Mouse (Mus musculus) retina, postnatal 1 day (tissue): ENCODE results near the gene Snrnp25.
"Not testable (repeated sequence)": the region's sequence is repeated elsewhere in the genome, so short reads cannot be mapped to it uniquely, and the experiment has no call there.

Experiments used
- DNase-seq: peaks from one replicate; pipeline ENCODE4 v3.0.0-alpha.2; 2012

Gene Snrnp25

GRCm38 (mm10) chr11:32195867-32196540 lies 9.2 kb upstream of the Snrnp25 start:
- no peak for DNase-seq

GRCm38 (mm10) chr11:32196727-32197126 lies 8.5 kb upstream of the Snrnp25 start:
- no peak for DNase-seq

- DNase-seq, result no peak
These were observed 7.4 kb upstream of the Snrnp25 start for GRCm38 (mm10) chr11:32197766-32198165.

- no peak for DNase-seq
These were observed 6.8 kb upstream of the Snrnp25 start for GRCm38 (mm10) chr11:32198256-32198955.

- no peak for DNase-seq
These were observed 6.0 kb upstream of the Snrnp25 start for GRCm38 (mm10) chr11:32199230-32199629.

GRCm38 (mm10) chr11:32200075-32200601 lies 5.1 kb upstream of the Snrnp25 start, which contains the start of gene Il9r:
Il9r (minus strand) TSS chr11:32200279.
- DNase-seq, result no peak

GRCm38 (mm10) chr11:32200992-32201391 lies 4.2 kb upstream of the Snrnp25 start:
- not testable (repeated sequence) for DNase-seq

- no peak for DNase-seq
These were observed 3.1 kb upstream of the Snrnp25 start for GRCm38 (mm10) chr11:32201922-32202685.

GRCm38 (mm10) chr11:32210623-32211022 lies 5.4 kb downstream of the Snrnp25 start:
- DNase-seq, result no peak

GRCm38 (mm10) chr11:32215372-32216162 lies 10.4 kb downstream of the Snrnp25 start:
- DNase-seq, result no peak

- peak; percentile 90 for DNase-seq
These were observed 11.6 kb downstream of the Snrnp25 start for GRCm38 (mm10) chr11:32216851-32217250.

- DNase-seq, result peak; percentile 55
These were observed 13.4 kb downstream of the Snrnp25 start for GRCm38 (mm10) chr11:32218501-32219050.

- DNase-seq, result no peak
These were observed 14.1 kb downstream of the Snrnp25 start for GRCm38 (mm10) chr11:32219287-32219686.

- DNase-seq, result no peak
These were observed 15.5 kb downstream of the Snrnp25 start for GRCm38 (mm10) chr11:32220607-32221224.

- peak; percentile 73 for DNase-seq
These were observed 16.2 kb downstream of the Snrnp25 start for GRCm38 (mm10) chr11:32221225-32221950.

GRCm38 (mm10) chr11:32221951-32222409 lies 16.8 kb downstream of the Snrnp25 start, which contains the start of gene Rhbdf1:
Rhbdf1 (minus strand) TSS chr11:32222300.
- DNase-seq, result peak; percentile 68

- peak; percentile 64 for DNase-seq
These were observed 17.5 kb downstream of the Snrnp25 start for GRCm38 (mm10) chr11:32222570-32223194.

- no peak for DNase-seq
These were observed 18.2 kb downstream of the Snrnp25 start for GRCm38 (mm10) chr11:32223297-32223967.

GRCm38 (mm10) chr11:32224468-32225139 lies 19.4 kb downstream of the Snrnp25 start:
- no peak for DNase-seq
